Mouse (Mus musculus): ENCODE data around the gene Ap5b1.

The Ap5b1 gene

DNA sequence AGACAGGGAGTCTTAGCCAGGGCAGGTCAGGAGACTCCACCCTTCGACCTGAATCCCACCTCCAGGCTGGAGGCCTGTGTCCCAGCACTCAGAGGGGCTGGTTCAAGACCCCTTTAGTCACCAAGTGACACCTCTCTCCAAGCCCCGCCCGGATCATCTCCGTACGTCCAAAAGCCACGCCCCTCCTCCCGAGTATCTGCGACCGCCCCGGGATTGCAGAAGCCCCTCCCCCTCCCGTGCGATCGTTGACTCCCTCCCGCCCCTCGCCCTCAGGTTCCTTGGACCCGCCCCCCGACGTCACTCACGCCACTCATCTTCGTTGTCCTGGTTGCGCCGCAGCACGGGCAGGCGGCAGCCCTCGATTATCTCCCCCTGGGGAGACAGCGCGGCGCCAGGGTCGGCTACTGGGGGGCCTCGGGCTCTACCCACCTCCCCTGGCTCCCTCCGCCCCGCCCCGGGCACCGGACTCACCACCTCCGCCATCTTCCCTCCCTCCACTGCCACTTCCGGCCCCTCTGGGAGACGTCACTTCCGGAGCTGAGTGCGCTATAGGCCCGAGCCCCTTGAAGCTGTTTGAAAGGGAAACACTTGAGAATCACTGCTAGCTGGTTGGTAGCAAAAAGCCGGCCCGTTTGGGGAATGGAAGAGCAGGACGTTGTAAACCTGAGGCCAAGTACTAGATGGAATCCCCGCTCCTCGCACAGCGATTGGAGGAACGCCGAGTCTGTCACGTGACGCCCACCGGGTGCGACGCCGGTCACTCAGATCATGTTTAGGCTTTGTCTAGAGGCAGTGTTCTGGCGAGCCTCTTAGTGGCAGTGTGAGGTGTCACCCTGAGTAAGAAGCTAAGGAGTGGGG lies 42.0 kb downstream of the Ap5b1 start, which contains the start of gene Kat5:
Gene Kat5 (minus strand): TSS at position 691 of the 858 bp plus-strand sequence.
- DNase-seq (ENCODE audit: low spot score) = peak; percentile 81

- no peak for DNase-seq (ENCODE audit: low spot score)
Observed at GRCm38 (mm10) chr19:5611973-5612372, 44.1 kb downstream of the Ap5b1 start.

- no peak for DNase-seq (ENCODE audit: low spot score)
Observed at GRCm38 (mm10) chr19:5612762-5613411, 45.1 kb downstream of the Ap5b1 start.

- no peak for DNase-seq (ENCODE audit: low spot score)
Observed at GRCm38 (mm10) chr19:5614953-5615352, 47.1 kb downstream of the Ap5b1 start.

GRCm38 (mm10) chr19:5620007-5620406 lies 52.2 kb downstream of the Ap5b1 start:
- DNase-seq (ENCODE audit: low spot score) = no peak
